Mouse (Mus musculus): ENCODE measurements at regions not wholly inside any gene's neighbourhood (a gene's known extent, or its start where the extent isn't known, plus 50 kb on each side); places are given as distances from the start of the nearest gene placed in this dataset.
A peak's percentile ranks its signal among the peaks of the same experiment; 100 is the strongest.

GRCm38 (mm10) chrX:77009336-77009735 is 406.6 kb upstream of the Cldn34d start:
- DNase-seq (ENCODE audit: low spot score) = no peak

DNA sequence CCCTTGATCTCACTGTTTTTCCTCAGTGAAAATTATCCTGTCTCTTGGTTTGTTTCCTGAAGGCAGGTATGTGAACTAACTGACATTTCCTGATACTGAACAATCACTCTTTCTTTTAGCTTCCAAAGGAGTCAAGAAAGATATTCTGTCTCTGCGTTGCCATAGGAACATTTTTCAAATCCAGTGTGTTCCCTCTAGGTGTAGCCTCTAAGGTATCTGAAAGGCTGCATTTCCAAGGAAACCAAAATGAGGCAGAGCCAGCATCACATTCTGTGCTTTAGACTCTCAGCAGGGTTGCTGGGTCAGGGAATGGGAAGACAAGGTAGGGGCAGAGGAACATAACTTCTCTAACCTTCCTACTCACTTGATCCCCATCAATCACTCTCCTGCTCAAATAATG is 411.2 kb upstream of the Cldn34d start:
- no peak for DNase-seq (ENCODE audit: low spot score)

DNA sequence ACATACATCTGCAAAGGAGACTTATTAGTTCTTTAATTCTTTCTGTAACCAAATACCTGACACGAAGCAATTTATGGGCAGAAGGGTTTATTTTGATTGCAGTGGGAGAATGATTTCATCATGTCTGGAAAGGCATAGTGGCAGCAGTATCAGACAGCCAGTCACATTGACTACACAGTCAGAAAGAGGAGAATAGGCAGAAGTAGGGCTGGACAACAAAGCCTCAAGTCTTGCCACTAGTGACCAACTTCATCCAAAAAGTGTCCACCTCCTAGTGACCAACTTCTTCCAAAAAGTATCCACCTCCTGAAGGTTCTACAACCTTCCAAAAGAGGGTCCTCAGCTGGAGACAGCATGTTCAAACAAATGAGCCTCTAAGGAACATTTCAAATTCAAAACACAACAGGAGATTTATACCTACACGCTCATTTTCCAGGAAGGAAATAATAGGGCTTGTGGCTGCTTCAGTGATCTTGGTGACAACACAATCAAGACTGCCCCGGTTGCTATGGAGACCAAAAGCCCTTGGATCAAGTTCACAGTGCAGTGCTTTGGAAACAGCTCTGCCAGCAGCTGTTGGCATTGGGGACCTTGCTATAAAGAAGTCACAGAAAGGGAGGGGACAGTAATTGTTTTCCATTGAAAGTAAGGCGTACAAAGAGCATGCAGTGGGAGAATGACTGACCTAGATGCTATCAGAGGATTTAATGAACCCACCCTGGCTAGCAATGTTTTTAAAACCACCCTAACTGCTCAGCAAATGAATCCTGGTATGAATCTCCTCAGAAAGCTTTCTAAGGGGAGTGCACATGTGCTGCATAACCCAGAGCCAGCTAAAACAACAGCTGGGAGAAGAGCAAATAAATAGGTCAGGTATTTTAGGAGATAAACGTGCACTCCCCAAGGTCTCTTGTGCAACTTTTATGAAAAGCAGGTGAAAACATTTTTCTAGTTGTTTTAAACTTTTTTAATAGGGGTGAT is 448.0 kb upstream of the Cldn34d start:
- peak; percentile 5 for DNase-seq (ENCODE audit: low spot score)

DNA sequence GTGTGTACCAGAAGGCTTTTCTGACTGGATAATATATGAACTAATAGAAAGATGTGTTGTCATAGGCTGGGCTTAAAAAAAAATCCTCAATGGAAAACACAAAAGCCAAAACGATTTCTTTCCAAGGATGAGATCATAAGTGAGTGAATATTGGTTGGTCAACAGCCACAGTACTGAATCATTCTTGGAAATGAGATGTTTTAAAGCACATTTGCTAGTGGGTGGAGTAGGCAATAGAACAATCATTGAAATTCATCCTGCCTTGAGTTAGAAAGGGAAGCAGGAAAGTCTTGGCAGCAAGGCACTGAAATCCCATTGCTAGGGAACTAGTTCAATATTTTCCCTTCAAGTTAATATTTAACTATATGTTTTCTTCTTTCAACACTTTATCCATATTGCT is 449.3 kb upstream of the Cldn34d start:
- DNase-seq (ENCODE audit: low spot score) = no peak

DNA sequence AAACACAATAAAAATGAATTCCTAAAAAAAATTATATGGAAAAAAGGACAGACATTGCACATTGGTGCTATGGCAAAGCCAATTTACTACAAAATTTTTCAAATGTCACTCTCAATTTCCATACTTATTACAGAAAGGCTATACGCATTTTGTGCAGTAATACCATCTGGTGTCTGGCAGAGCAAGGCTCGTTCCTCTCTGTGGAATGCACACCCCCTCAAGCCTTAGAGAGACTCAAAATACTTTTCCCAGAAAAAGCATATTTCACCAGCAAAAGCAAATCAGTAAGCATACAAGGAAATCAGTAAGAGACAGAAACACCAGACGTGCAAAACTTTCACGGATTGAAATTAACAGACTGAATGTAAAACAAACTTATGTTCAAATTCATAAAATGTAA is 431.0 kb upstream of the Tbl1x start:
- DNase-seq (ENCODE audit: low spot score) = no peak

DNA sequence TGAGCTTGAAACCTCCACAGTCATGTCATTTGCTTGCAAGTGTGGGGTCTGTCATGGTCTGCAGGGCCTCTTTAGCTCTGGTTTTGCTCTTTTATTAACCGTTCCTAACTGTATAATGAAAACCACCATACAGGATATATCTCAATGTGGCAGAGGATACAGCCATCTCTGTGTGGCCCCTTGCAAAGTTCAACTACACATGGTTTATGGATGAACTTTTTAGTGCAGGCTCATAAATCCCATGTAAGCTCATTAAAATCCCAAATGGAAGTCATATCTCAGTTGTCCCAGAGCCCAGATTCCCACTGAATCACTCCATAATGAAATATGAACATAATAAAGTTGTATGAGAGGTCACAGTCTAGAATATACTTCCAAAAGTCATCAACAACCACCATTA is 428.1 kb upstream of the Tbl1x start:
- no peak for DNase-seq (ENCODE audit: low spot score)

DNA sequence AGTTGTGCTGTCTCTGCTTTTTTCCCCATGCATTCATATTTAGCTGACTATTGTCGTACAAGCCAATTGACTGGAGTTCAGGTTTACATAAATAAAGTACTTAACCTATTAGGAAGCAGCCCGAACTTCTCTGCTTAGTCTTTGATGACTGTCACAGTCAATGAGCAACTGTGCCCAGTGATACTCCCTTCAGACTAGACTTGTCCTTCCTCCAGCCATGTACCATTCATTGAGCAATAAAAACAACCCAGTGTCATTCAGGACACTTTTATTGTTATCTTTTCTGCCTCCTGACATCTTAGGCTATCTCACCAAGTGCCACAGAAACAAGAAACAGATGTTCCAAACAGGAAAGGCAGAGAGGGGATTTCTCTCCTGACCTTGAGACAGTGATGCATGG is 389.1 kb upstream of the Tbl1x start:
- no peak for DNase-seq (ENCODE audit: low spot score)
